Mouse (Mus musculus): ENCODE data around the gene Gm45711. TPM values are rescaled to one million over a fixed set of nuclear protein-coding genes. Genes with fewer than 3 reads are reported as not detected.

Gene Gm45711
- polyA plus RNA-seq, 1 experiment from 2014 or later, result not detected

Other genes with a start within 250 kb of the Gm45711 start
- 35.9 and 38.3 TPM in 2 replicates for gene Cdh5, start 208.5 kb downstream of the Gm45711 start, polyA plus RNA-seq (2015; fragmentation: Nextera tagmentation; extraction: Ambion mirVana)
- 2.1 and 2.4 TPM in 2 replicates for gene Bean1, start 139.6 kb downstream of the Gm45711 start, polyA plus RNA-seq (2015; fragmentation: Nextera tagmentation; extraction: Ambion mirVana)
- 19.7 and 21.0 TPM in 2 replicates for gene Tk2, start 61.5 kb downstream of the Gm45711 start, polyA plus RNA-seq (2015; fragmentation: Nextera tagmentation; extraction: Ambion mirVana)
- 43.0 and 46.8 TPM in 2 replicates for gene Cklf, start 59.2 kb downstream of the Gm45711 start, polyA plus RNA-seq (2015; fragmentation: Nextera tagmentation; extraction: Ambion mirVana)
- gene Cmtm2a, start 16.9 kb downstream of the Gm45711 start, polyA plus RNA-seq (2015; fragmentation: Nextera tagmentation; extraction: Ambion mirVana), result not detected in 2 replicates
- gene Cmtm1, start 64 bp upstream of the Gm45711 start, polyA plus RNA-seq (2015; fragmentation: Nextera tagmentation; extraction: Ambion mirVana), result not detected in 2 replicates
- not detected in 2 replicates for gene Gm11020, start 11.5 kb upstream of the Gm45711 start, polyA plus RNA-seq (2015; fragmentation: Nextera tagmentation; extraction: Ambion mirVana)
- not detected in 2 replicates for gene Cmtm2b, start 12.1 kb upstream of the Gm45711 start, polyA plus RNA-seq (2015; fragmentation: Nextera tagmentation; extraction: Ambion mirVana)
- 152 and 174 TPM in 2 replicates for gene Cmtm3, start 29.3 kb upstream of the Gm45711 start, polyA plus RNA-seq (2015; fragmentation: Nextera tagmentation; extraction: Ambion mirVana)
- 3.9 and 4.1 TPM in 2 replicates for gene Cmtm4, start 85.7 kb upstream of the Gm45711 start, polyA plus RNA-seq (2015; fragmentation: Nextera tagmentation; extraction: Ambion mirVana)
- gene Dync1li2, start 133.0 kb upstream of the Gm45711 start, polyA plus RNA-seq (2015; fragmentation: Nextera tagmentation; extraction: Ambion mirVana), result 59.5 and 62.6 TPM in 2 replicates
- gene Terb1, start 199.8 kb upstream of the Gm45711 start, polyA plus RNA-seq (2015; fragmentation: Nextera tagmentation; extraction: Ambion mirVana), result 0.32 and 0.48 TPM in 2 replicates
- 105 and 115 TPM in 2 replicates for gene Nae1, start 224.6 kb upstream of the Gm45711 start, polyA plus RNA-seq (2015; fragmentation: Nextera tagmentation; extraction: Ambion mirVana)
- 2.3 and 2.4 TPM in 2 replicates for gene Car7, start 224.6 kb upstream of the Gm45711 start, polyA plus RNA-seq (2015; fragmentation: Nextera tagmentation; extraction: Ambion mirVana)